Mouse (Mus musculus): ENCODE results near the gene Nemp1.

The Nemp1 gene

DNA sequence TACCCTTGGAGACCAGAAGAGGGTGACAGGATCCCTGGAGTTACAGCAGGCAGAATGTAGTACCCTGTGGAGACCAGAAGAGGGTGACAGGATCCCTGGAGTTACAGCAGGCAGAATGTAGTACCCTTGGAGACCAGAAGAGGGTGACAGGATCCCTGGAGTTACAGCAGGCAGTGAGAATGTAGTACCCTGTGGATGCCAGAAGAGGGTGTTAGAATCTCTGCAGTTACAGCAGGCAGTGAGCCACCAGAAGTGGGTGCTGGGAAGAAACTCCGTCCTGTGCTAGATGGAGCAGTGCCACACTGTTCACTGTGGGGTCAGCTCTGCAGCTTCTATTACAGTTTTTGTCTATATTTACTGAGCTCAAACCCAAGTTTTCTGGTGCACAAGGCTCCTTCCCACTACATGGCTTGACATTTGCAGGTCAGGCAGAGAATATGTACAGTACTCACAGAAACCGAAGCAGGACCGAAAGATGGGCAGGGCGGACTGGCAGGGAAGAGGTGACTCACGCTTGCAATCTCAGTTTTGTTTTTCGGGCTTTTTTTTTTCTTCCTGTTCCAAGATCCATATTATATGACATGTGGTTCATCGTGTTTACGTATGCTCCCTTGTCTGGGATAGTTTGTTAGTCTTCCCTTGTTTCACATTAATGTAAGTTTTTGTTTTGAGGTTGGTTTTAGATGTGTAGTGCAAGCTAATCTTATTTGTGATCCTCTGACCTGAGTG is 8.3 kb downstream of the Nemp1 start:
- peak; percentile 78 for DNase-seq

DNA sequence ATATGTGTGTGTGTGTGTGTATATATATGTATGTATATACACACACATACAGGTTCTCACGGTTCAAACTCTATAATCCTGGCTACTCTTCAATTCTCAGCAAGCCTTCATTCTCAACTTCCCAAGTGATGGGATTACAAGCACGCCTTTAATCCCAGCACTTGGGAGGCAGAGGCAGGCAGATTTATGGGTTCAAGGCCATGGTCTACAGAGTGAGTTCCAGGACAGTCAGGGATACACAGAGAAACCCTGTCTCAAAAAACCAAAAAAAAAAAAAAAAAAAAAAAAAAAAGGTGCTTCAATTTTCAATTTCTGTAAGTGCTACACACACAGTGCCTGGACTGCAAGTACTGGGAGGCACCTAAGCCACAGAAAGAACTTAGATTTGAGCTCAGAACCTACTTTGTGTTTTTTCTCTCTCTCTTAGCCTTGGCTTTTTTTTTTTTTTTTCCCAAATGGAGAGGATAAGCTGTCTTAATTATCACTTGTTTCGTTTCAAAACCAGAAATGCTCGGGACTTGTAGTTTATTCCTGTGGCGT is 9.2 kb downstream of the Nemp1 start:
- no peak for DNase-seq

DNA sequence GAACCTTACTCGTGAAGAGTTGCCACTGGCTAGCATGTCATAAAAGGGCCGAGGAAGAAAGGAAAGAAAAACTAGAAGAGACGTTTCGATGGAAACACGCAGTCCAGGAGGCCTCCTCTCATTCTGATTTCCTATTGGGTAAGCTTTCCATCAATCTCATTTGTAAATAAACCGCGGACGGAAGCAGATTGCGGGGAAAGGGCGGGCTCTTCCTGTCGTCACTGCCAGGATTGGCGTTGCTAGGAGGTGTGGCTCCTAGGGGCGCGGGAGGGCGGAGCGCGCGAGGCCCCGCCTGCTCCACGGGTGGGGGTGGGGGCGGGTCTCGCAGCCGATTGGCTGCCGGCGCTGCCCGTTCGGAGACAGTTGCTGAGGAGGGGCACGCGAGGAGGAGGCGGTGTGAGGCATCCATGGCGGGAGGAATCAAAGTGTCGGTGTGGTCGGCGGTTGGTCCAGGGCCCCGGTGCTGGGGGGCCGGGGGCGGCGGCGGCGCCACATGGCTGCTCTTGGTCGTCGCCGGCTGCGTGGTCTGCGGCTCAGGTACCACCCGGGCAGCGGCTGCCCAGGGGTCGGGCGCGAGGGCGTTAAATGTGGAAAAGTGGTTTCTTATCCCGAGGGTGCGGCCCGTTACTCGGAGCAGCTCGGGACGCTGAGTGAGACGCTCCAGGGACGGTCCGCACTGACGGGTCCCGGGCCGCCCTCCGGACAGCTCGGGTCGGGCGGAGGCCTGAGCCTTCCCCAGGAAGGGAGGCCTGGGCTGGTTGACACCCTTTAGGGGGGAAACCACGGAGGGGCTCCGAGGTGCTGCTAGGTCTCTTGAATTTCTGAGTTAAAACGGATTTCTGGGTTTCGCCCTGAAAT is 10.2 kb downstream of the Nemp1 start:
- DNase-seq: peak; percentile 92

DNA sequence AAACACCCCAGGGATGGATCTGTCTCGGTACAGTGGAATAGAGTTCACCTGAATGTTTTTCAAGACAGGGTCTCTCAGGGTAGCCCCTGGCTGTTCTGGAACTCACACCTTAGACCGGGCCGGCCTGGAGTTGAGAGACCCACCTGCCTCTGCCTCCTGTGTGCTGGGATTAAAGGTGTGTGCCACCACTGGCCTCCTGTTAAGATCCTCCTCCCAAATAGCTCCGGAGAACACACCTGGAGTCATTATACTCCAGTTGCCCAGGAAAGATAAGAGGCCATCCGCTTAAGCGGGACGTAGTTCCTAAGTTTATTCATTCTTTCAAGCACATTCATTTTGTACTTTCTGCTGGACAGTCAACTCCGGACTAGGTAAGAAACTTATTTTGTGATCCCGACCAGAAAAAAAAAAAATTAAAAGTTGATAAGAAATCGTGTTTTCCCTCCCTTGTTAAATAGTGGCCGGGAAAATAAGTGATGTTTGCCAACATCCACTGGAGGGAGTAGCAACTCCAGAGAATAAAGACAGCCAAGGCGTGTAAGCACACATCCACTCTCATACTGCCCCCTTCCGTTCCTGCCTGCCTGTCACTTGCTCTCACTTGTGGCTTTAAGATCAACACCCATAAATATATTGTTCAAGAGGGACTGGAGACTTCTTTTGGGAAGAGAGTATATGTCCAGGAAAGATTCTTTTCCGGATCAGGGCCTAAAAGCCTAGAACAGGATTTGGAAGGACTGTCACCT is 11.1 kb downstream of the Nemp1 start:
- peak; percentile 81 for DNase-seq

DNA sequence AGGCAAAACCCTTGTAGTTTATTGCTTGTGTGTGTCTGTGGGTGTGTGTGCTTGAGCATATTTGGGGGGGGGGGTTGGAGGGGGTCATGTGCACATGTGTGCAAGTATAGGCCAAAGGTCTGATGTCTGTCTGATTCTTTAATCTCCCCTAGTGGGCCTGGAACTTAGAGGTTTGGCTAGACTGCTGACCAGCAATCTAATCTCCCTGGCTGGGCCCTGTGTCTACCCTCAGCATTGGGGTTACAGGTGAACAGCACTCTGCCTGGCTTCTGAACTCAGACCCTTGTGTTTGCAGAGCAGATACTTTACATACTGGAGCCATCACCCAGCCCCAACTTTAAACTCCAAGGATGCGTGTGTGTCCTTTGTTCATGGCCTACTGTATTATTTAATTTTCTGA is 12.5 kb downstream of the Nemp1 start:
- no peak for DNase-seq

DNA sequence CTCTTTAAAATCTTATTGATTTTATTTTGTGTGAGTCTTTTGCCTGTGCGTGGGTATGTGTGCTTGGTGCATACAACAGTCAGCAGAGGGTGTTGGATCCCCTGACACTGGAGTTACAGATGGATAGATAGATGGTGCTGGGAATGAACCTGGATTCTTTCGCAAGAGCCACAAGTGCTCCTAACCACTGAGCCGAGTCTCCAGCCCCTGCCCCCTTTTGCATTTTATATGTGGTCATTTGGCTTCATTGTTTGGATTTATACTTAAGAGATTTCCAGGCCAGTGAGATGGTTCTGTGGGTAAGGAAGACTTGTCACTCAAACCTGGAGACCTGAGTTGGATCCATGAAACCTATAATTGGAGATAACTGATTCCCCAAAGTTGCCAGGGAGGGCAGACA is 13.2 kb downstream of the Nemp1 start:
- DNase-seq: no peak

DNA sequence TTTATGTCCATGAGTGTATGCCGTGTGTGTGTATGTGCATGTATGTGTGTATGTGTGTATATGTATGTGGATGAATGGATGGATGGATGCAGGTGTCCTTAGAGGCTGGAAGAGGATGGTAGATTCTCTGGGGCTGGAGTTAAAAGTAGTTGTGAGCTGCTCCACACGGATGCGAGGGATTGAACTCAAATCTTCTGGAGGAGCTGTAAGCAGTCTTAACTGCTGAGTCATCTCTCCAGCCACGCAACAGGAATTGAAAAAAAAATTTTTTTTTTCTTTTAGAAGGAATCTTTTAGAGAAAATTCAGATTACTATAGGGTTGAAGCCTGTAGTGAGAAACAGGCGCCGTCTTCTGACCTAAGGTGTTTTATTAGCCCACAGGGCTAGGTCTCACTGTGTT is 16.2 kb downstream of the Nemp1 start:
- no peak for DNase-seq

DNA sequence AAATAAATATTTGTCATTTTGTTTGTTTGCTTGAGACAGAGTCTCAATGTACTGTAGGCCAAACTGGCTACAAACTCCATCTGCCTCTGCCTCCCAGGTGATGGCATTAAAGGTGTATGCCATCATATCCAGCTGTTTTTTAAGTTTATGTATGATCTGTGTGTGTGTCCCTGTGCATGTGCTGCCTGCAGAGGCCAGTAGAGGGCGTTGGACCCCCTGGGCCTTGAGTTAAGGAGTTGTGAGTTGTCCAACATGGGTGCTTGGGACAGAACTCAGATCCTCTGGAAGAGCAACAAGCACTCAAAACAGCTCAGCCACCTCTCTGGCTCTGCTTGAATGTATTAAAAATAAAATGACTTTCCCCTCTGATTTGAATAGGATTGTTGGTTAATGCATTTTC is 24.4 kb downstream of the Nemp1 start:
- DNase-seq: no peak

DNA sequence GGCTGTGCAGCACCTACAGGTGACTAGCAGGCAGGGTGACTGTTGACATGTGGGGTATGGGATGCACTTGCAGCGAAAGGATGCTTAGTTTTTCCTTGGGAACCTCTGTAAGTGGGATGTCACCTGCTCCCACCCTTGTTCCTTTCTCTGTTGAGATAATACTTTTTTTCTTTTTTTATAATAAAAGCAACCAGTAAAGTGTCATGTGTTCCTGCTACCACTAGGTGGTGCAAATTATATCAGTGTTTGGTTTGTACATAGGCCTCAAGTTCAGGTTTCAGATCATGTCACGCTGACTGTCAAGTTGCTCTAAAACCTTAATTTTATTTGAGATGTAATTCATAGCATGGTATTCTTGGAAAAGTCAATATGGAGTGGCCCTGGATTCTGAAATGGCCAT is 27.9 kb downstream of the Nemp1 start:
- DNase-seq: no peak

DNA sequence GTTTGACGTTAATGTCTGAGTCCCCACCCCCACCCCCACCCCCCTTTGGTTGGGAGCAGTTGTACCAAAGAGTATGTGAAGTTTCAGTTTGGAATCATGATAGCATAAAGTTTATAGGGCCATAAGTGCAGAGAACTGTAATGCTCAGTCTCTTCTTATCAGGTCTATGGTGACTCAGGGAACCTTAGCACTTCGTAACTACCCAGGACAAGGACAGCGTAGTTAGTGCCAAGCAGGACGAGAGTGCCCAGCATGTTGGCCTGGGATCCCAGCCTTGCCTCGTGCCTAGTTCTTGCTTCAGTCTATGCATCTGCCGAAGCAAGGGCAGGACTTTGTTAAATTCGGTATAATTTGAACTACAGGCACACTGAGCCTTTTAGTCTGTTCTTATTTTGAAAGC is 29.1 kb downstream of the Nemp1 start:
- DNase-seq: no peak

DNA sequence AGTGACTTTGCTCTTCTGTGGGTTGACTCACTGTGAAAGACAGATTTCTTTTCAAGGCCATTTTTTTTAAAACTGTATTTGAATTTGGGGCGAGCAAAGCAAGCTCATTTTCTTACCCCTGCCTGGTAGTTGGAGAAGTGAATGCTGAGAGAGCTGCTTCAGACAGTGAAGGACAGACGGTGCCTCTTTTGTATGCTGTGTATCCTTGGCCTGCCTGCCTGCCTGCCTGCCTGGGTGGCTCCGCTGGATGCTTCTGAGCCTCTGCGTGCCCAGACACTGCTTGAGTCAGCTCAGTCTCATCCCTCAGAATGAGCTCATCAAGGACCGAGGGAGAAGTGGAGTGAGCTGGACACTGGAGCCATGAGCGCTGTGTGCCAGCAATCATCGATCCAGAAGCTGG is 32.3 kb downstream of the Nemp1 start:
- DNase-seq: no peak

DNA sequence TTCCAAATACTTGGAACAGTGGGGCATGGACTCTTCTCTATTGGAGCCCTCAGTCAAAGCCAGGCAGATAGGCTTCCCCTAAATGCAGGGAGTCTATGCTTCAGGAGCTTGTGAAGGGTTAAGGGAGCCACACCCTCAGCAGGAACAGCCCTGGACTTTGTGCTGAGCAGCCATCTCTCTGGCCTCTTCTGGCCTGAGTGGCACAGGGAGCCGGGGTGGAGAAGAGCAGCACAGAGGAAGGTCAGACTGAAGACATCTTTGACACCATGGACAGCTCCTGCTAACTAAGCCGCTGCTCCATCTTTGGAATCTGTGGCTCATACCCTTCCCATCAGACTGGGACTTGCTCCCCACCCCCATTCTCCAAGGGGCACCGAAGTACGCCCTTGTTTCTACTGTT is 36.6 kb downstream of the Nemp1 start:
- DNase-seq: no peak

DNA sequence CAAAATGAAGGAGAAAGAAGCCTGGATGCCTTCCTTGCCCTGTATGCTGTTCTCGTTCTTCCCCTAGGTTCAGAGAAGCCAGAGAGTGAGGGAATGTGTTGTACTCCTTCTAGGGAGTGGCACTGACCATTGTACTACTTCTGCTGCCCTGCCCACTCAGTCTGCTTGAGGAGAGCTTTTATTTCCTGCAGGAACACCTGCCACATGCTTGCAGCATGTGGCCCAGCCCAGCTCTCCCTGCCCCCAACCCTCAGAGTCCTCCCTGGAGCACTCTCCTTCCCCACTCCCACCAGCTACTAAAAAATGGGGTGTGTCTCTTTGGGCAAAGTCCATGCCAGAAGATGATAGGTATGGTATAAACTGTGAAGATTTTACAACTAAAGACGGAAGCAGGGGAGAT is 37.6 kb downstream of the Nemp1 start:
- DNase-seq: no peak

DNA sequence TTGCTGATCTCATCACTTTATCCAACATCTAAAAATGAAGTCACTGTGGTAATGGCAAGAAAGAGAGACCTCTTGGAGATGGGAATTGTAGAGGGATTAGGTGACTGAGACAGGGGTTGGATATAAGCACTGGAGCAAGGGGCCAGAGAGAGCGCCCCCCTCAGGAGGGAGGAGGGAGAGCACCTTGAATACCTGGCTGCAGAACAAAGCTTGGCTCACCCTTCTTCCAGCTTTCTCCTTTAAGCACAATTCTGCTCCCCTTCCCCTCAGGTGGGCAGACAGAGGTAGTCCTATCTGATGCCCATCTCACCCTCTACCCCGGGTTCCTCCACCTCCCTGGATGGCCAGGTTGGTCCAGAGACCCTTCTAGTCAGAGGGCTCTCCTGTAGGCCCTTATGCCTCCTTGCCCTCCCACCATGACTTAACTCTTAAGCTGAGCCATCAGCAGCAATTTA is 38.1 kb downstream of the Nemp1 start, which contains the start of gene Myo1a:
Gene Myo1a (plus strand): TSS at position 405 of the 455 bp plus-strand sequence.
- DNase-seq: no peak

DNA sequence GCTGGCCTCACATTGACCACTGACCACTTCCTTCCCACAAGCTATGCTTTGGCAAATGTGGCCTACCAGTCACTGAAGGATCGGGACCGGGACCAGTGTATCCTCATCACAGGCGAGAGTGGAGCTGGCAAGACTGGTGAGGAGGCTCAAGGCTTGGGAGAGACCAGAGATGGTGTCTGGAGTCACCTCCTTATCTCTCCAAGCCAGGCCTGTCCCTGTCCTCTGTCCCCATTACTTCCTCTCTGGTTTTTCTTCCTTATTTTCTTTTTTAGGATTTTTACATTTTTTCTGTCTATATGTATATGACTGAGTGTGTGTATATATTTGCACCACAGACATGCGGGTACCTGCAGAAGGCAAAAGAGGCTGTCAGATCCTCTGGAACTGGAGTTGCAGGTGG is 39.1 kb downstream of the Nemp1 start:
- no peak for DNase-seq

DNA sequence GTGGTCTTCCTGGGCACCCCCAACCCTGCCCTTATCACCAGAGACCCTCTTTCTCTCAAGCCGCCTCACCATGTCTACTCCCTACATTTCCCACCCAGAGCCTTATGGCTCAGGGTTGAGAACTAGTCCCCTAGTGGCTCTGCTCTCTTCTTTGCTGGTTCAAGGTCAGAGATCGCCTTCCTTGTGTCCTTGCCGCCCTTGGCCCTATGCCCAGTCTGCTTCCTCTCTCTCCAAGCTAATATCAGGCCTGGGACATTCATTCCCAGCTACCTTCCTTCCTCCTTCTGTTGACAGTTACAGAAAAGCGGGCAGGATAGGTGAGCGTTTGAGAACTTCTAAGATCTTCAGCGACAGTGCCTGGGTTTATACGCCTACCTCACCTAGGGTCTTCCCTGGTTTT is 41.0 kb downstream of the Nemp1 start:
- no peak for DNase-seq

DNA sequence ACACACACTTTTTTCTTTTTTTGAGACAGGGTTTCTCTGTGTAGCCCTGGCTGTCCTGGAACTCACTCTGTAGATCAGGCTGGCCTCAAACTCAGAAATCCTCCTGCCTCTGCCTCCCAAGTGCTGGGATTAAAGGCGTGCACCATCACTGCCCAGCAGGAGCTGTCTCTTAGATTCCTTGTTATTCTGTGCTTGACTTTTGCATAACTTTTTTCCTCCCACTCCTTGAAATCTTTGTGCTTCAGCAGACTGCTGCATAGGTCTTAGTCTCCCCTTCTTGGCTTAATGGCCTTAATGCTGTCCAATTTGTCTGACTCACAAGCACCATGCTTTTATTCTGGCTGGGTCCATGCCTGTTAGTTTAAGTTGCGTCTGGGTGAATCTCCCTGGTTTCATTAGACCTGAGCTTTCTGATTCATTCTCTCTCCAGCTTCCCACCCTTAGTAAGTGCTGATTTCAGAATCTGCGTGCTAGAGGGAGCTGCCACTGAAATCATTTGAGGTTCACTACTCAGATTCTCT is 42.2 kb downstream of the Nemp1 start:
- DNase-seq: no peak

DNA sequence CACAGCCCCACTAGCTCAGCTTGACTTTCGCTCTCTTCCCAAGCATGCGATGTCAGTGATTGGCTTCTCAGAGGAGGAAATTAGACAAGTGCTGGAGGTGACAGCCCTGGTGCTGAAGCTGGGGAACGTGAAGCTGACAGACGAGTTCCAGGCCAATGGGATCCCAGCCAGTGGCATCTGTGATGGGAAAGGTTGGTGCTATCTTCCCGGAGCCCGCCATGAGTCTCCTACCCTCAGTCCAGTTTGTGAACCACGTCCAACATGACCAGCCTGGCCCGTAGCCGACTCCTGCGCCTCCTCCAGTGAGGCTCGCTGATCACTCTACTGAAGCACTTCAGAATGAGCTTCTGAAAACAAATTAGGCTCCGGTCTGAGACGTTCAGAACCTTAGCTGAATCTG is 43.6 kb downstream of the Nemp1 start:
- no peak for DNase-seq

DNA sequence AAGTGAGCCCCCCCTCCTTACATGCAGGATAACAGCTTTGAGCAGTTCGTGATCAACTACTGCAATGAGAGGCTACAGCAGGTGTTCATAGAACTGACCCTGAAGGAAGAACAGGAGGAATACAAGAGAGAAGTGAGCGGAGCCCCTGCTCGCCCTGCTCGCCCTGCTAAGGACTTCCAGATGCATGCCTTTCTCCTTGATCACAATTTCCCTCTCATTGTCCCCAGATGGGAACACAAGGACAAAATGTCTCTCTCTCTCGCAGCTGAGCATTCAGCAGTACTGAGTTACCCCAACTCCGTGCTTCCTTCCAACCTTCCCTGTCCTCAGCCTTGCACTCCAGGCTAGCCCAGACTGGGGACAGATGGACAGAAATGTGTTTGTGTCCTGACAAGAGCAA is 46.0 kb downstream of the Nemp1 start:
- no peak for DNase-seq

DNA sequence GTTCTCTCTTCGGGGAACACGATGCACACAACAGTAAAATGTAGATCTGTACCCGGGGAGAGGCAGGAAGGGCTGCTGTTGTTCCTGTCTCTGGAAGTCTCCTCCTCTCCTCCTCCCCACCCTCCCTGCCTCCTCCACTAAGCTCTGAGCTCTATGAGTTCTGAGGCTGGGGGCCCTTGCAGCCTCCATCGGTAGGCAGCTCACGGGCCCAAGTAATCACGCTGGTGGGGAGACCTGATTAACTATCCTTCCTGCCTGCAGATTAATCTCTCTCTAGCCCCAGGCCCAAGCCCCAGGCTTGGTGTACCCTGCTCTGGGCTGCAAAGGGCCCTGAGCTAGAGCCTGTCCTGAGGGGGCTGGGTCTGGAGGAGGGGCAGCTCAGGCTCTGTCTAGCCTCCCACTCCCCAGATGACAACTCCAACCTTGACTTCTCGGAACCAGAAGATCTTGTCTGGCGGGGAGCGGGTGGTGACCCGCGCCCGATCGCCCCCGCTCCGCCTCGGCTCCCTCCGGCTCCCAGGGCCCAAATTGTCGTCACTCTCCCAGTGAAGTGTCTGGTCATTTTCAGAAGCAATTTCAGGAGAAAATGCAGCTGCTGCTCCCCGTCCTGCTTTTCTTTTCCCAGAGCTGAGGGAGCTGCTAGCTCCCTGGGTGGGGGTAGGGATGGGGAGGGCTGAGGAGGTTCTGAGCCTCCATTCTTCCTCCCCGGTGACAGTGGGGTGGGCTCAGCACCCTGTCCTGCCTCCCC is 55.1 kb downstream of the Nemp1 start:
- no peak for DNase-seq

DNA sequence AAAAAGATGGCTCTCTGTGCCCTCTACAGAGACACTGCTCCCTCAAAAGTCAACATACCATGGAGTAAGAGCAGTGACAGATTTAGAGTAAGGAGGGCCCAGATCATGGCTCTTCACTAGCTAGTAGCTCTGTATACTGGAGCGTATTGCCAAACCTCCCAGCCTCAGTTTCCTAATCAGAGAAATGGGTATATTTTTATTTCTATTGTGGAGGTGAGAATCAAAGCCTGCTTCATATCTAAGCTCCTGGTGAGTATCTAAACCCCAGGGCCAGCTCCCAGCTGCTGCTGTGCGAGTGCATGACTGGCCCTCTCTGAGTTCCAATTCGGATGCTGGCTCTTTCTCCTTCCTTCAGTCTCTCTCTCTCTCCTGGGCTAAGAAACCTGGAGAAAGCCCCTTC is 57.5 kb downstream of the Nemp1 start, which contains the start of gene Tac2:
Gene Tac2 (plus strand): TSS at position 301 of the 400 bp plus-strand sequence.
- no peak for DNase-seq

DNA sequence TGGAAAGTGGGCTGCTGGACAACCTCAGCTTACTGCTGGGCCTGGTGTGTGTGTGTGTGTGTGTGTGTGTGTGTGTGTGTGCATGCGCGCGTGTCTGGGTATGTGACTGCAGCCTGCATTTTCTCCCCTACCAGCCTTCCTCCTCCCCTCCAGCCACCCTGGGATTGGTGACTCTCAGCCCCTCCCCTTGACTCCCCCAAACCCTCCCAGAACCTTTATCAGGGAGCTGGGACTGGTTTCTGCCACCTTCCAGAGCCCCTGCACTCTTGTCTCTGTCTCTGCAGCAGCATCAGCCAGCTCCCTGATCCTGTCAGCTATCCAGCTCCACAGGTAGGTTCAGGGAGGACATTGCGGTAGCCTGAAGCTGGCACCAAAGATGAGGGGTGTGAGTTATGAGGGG is 58.4 kb downstream of the Nemp1 start:
- no peak for DNase-seq

Measured in thymus, postnatal 25 days (tissue).